Mouse (Mus musculus) Patski (cell line): Measurements from ENCODE around the gene Hnrnpa1. TPM values are rescaled to one million over a fixed set of nuclear protein-coding genes. Genes with fewer than 3 reads are reported as not detected.

Experiments used
- ATAC-seq: fragments of 100-300 bp; one replicate; pipeline ENCODE4 v1.8.0; 2021
- CTCF ChIA-PET: fragments of 350-600 bp; sonication (Branson Sonifier 250); formaldehyde crosslinking; loops from one replicate; lab custom pipeline; 2022; ENCODE audit warnings: inconsistent platforms; lab: Charles Lee
- POLR2A ChIA-PET: fragments of 350-600 bp; sonication (Branson Sonifier 250); formaldehyde crosslinking; loops from one replicate; lab custom pipeline; 2022; ENCODE audit warnings: antibody characterized with exemption, inconsistent platforms; lab: Charles Lee
- DNase-seq: peaks from one replicate; pipeline ENCODE4 v3.0.0-alpha.2; 2011; ENCODE audit warnings: low read depth, low spot score
- H3K27me3 ChIP-seq: fragments of 371-371 bp; one replicate; pipeline ENCODE4 v1.5.1; 2021
- CTCF ChIP-seq: fragments of 100-300 bp; IDR thresholded peaks from one replicate; pipeline ENCODE4 v1.5.1; 2021
- in situ Hi-C: fragments of 300-500 bp; cut with MboI; formaldehyde crosslinking; loops from 3 replicates; pipeline ENCODE4 v1.11.1; 2018; ENCODE audit warnings: low pct_unique_long_range_greater_than_20kb, mixed read lengths
- polyA plus RNA-seq: library from polyadenylated mRNA; unstranded; gene quantifications from one replicate; pipeline ENCODE4 v1.2.3, GENCODE M21; 2021

Hnrnpa1 gene
- polyA plus RNA-seq, 1 experiment from 2014 or later, result 667 TPM

DNA sequence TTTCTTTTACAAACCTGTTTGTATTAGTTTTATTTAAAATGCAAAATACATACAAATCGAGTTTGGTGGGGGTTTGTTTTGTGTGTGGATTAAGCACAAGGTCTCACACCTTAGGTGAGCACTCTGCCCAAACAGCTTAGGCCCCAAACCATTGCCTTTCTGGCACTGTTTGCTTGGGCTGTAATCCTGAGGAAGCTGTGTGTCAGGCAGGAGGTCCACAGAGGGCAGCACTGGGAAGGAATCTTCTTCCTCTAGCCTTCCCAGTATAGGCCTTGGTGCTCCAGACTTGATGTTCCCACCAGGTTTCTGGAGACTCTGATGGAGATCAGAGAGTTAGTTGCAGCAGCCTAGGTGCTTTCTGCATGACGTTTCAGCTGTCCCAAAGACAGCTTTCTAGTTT lies 44.4 kb downstream of the Hnrnpa1 start:
- in situ Hi-C loops, result no loop called here
- DNase-seq (no peak), ATAC-seq (no peak)
- ChIA-PET CTCF (interaction anchor here (0.7 to 7.9 kb wide), 22 partner anchors 8 to 542 kb away, joined by 3 to 116 read pairs (median 4); partner anchors contain the start of genes Copz1 and Gpr84), POLR2A (interaction anchor here (0.5 to 2.1 kb wide), 2 partner anchors 20 to 23 kb away, joined by 3 to 5 read pairs; no protein-coding TSS in a partner anchor)
- no peaks in the 10 kb centered on the region for H3K27me3 ChIP-seq
- TF ChIP-seq CTCF, result peak; percentile 6

DNA sequence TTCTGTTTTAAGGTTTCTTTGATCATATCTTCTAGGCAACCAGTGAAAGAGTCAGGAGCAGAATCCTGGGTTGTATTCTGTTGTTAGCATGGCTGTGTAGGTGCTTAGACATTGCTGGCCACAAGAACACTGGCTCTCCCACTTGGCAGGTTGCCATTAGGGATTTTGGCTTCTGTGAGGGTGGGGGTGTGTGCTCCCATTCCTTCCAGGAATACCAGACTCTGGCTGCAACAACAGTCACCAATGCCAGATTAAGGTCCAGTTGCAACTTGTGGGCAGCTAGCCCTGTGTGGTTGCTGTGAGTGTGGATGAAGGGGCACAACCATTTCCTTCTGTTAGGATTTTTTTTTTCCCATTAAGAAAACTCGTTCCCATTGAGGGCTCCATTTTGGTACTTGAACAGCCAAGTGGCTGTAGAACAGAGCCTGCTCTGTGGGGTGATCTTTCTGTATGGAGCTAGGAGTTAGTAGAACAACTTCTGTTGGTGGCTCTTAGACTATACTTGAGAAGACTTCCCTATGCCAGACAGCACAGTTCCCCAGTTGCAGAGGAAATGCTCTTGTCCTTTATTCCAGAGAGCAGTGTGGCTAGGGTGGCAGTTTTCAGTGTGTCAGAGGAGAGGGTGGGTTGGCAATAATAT lies 45.7 kb downstream of the Hnrnpa1 start:
- TF ChIP-seq CTCF, result no peak

DNA sequence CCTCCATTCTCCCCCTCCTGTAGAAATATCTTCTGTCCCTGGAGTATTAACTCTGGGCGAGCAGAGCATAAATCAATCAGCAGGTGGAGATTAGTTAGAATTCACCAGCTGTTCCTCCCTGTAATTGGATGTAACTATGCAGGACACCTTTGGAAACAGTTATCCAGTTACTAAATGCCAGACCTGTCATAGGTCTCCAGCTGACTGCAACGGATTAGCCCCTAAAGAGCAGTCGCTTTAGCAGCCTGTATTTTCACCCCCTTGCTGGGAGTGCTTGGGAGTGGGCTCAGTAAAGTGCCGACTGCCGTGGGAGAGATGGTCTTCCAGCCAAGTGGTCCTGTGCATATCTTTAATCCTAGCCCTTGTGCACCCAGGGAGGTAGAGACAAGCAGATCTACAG lies 49.4 kb downstream of the Hnrnpa1 start:
- no peaks in the 10 kb centered on the region for H3K27me3 ChIP-seq
- TF ChIP-seq CTCF, result no peak
- no peak for DNase-seq
- ChIA-PET CTCF (interaction anchor here (1.5 to 4.0 kb wide), 3 partner anchors 9 to 34 kb away, joined by 3 to 25 read pairs (median 11); no protein-coding TSS in a partner anchor), POLR2A (interaction anchor here (0.6 to 3.2 kb wide), 2 partner anchors 16 to 1074 kb away, joined by 3 to 11 read pairs; no protein-coding TSS in a partner anchor)
- in situ Hi-C loops, result no loop called here
- ATAC-seq, result no peak

More for the DNA sequence above, 45.7 kb downstream of the Hnrnpa1 start:
- in situ Hi-C loops, result no loop called here
- POLR2A ChIA-PET, result interaction anchor here (1.0 to 2.1 kb wide), 4 partner anchors 19 to 78 kb away, joined by 3 to 6 read pairs (median 5); no protein-coding TSS in a partner anchor
- H3K27me3 ChIP-seq, result no peaks in the 10 kb centered on the region
- ATAC-seq, result no peak
- no peak for DNase-seq
- CTCF ChIA-PET, result interaction anchor here (0.9 to 7.9 kb wide), 9 partner anchors 13 to 543 kb away, joined by 3 to 116 read pairs (median 4); partner anchors contain the start of genes Copz1 and Gpr84

DNA sequence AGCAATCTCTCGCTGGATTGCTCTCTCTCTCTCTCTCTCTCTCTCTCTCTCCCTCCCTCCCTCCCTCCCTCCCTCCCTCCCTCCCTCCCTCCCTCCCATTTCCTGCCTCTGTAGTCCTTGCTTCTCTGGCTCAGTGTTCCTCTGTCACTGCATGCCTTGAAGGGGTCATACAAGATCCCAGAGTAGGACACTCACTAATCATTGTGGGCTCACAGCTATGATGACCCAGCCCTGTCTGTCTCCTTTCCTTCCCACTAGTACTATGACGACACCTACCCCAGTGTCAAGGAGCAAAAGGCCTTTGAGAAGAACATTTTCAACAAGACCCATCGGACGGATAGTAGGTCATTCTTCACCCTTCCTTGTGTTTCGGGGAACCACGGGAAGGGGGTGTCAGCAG lies 50.2 kb downstream of the Hnrnpa1 start:
- POLR2A ChIA-PET, result interaction anchor here (0.6 to 3.2 kb wide), 2 partner anchors 15 to 17 kb away, joined by 4 to 11 read pairs; no protein-coding TSS in a partner anchor
- ATAC-seq, result no peak
- CTCF ChIA-PET, result interaction anchor here (1.2 to 4.0 kb wide), 4 partner anchors 10 to 50 kb away, joined by 3 to 25 read pairs (median 7); partner anchors contain the start of gene Zfp385a
- TF ChIP-seq CTCF, result no peak
- no peak for DNase-seq
- no peaks in the 10 kb centered on the region for H3K27me3 ChIP-seq
- in situ Hi-C loops, result no loop called here

DNA sequence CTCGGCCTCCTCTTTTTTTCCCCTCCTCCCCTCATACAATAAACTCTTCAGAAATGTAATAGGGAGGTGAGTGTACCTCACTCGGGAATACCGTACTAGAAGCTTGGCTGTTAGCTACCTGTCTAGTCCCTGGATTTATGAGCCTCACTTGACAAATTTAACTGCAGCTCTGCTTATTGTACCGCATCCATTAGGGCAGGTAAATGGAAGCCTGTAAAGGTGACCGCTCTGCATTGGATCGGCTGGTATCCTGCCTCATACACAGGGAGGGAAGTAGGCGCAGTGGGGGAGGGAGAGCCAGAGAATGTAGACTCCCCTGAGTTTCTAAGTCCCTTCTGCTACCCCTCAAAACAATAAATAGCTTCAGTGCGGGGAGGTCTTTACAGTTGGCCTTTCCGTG lies 50.6 kb downstream of the Hnrnpa1 start:
- ChIA-PET CTCF (interaction anchor here (1.2 to 4.0 kb wide), 4 partner anchors 10 to 49 kb away, joined by 3 to 25 read pairs (median 7); partner anchors contain the start of gene Zfp385a), POLR2A (interaction anchor here (3.2 kb wide), 1 partner anchor 14 kb away, joined by 11 read pairs; no protein-coding TSS in a partner anchor)
- DNase-seq, result no peak
- in situ Hi-C loops, result no loop called here
- ATAC-seq, result no peak
- H3K27me3 ChIP-seq, result no peaks in the 10 kb centered on the region
- no peak for TF ChIP-seq CTCF

DNA sequence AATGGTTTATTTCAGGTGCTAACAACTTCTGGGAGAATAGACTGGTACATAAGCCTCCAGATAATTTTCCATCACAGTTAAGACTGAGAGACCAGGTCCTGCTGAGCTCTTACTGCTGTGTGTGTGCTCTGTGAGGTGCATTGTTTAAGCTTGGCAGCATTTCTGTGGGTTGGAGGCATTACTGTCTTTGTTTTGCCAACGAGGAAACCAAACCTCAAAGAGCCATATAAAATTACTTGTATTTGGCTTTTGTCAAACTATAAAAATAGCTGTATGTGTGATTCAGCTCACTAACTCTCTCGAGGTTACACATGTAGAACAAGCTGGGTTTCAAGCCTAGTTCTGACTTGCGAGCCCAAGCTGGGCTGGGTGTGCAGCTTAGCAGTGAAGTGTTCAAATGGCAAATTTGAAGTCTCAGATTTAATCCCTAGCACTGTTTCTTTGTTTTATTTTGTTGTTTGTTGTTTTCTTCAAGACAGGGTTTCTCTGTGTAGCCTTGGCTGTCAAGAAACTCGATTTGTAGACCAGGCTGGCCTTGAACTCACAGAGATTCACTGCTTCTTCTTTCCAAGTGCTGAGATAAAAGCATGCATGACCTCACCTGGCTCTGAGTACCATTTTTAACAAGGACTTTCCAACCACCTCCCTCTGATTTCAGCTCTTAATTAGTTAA lies 52.6 kb downstream of the Hnrnpa1 start:
- CTCF ChIA-PET, result interaction anchor here (0.9 to 2.1 kb wide), 10 partner anchors 9 to 110 kb away, joined by 3 to 17 read pairs (median 4); no protein-coding TSS in a partner anchor
- DNase-seq (peak; percentile 61), ATAC-seq (no peak)
- TF ChIP-seq CTCF, result no peak
- no peaks in the 10 kb centered on the region for H3K27me3 ChIP-seq
- in situ Hi-C loops, result no loop called here
- POLR2A ChIA-PET, result interaction anchor here (1.2 kb wide), 1 partner anchor 12 kb away, joined by 3 read pairs; no protein-coding TSS in a partner anchor

DNA sequence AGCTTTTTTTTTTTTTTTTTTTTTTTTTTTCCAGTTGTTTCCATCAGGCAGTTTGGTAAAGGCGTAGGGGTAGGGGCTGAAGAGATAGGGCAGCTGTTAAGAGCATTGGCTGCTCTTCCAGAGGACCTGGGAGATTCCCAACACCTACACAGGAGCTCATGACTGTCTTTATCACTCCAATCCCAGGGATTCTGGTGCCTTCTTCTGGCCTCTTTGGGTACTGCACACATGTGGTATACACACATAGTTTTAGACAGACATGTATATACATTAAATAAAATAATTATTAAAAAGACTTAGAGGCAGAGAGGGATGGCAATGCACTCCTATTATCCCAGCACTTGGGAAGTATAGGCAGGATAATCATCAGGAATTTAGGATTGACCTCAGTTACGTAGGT lies 53.1 kb downstream of the Hnrnpa1 start:
- ChIA-PET CTCF (interaction anchor here (0.9 to 2.1 kb wide), 10 partner anchors 9 to 110 kb away, joined by 3 to 17 read pairs (median 4); no protein-coding TSS in a partner anchor), POLR2A (interaction anchor here (1.2 kb wide), 1 partner anchor 12 kb away, joined by 3 read pairs; no protein-coding TSS in a partner anchor)
- no peak for TF ChIP-seq CTCF
- DNase-seq, result no peak
- ATAC-seq, result no peak
- in situ Hi-C loops, result no loop called here
- no peaks in the 10 kb centered on the region for H3K27me3 ChIP-seq

DNA sequence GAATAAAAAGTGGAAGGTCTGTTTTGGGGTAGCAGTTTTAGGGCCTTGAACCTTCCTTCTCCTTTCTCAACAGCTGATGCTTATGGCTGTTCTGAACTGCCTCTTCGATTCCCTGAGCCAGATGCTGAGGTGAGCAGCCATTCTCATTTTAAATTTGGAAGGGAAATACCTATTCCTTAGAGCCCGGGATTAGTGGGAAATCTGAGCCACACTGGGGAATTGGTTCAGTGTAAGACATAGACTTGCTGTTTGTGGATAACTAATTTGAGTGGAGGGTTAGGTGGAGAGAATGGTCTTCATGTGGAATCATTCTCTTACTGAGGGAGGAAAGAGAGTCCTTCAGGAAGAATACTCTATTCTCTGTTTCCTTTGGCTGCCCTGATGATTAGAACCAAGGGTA lies 54.4 kb downstream of the Hnrnpa1 start:
- ChIA-PET CTCF (interaction anchor here (1.1 to 1.2 kb wide), 2 partner anchors 9 to 13 kb away, joined by 3 read pairs; no protein-coding TSS in a partner anchor), POLR2A (no interaction called here)
- ATAC-seq (no peak), DNase-seq (no peak)
- no peak for TF ChIP-seq CTCF
- H3K27me3 ChIP-seq, result no peaks in the 10 kb centered on the region
- in situ Hi-C loops, result no loop called here

DNA sequence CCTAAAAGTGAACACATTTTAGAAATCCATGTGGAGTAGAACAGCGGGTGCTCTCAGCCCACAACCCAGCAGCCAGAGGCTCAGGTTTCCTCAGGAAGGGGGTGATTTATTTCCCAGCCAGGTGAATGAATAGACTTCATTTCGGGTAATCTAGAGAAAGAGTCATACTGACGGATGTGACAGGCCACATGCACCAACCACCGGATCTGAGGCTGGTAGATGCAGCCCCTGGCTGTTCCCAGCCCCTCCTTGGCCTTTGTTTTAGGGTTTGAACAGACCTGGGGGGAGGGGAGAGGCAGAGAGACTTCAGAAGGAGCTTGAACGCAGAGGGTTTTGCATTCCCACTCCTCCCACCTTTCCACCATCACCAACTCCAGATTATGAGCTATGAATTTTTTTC lies 55.6 kb downstream of the Hnrnpa1 start:
- ATAC-seq, result no peak

More for the DNA sequence above, 55.6 kb downstream of the Hnrnpa1 start:
- no peak for TF ChIP-seq CTCF
- ChIA-PET CTCF (interaction anchor here (1.1 to 1.7 kb wide), 4 partner anchors 11 to 113 kb away, joined by 3 to 6 read pairs (median 4); no protein-coding TSS in a partner anchor), POLR2A (no interaction called here)
- in situ Hi-C loops, result no loop called here
- no peaks in the 10 kb centered on the region for H3K27me3 ChIP-seq
- no peak for DNase-seq

Other genes starting within 250 kb of the Hnrnpa1 start
- gene Hoxc8, start 249.8 kb upstream of the Hnrnpa1 start, polyA plus RNA-seq, result 0.41 TPM
- 1.8 TPM for gene Hoxc6, start 242.2 kb upstream of the Hnrnpa1 start, polyA plus RNA-seq
- 1.7 TPM for gene Hoxc4, start 221.5 kb upstream of the Hnrnpa1 start, polyA plus RNA-seq
- gene Smug1, start 73.3 kb upstream of the Hnrnpa1 start, polyA plus RNA-seq, result 17.4 TPM
- gene Cbx5, start 616 bp upstream of the Hnrnpa1 start, polyA plus RNA-seq, result 92.4 TPM
- not detected for gene Nfe2, start 18.0 kb downstream of the Hnrnpa1 start, polyA plus RNA-seq
- 163 TPM for gene Copz1, start 32.3 kb downstream of the Hnrnpa1 start, polyA plus RNA-seq
- gene Gpr84, start 70.2 kb downstream of the Hnrnpa1 start, polyA plus RNA-seq, result not detected
- gene Zfp385a, start 99.7 kb downstream of the Hnrnpa1 start, polyA plus RNA-seq, result 22.9 TPM
- gene Itga5, start 126.3 kb downstream of the Hnrnpa1 start, polyA plus RNA-seq, result 48.6 TPM
- gene Gtsf1, start 190.0 kb downstream of the Hnrnpa1 start, polyA plus RNA-seq, result not detected
- gene Gtsf2, start 208.0 kb downstream of the Hnrnpa1 start, polyA plus RNA-seq, result 0.17 TPM
- 0.19 TPM for gene Nckap1l, start 213.4 kb downstream of the Hnrnpa1 start, polyA plus RNA-seq